Mouse (Mus musculus) MEL (cell line): ENCODE data around the gene Cux1. TPM values are rescaled to one million over a fixed set of nuclear protein-coding genes. Genes with fewer than 3 reads are reported as not detected.

Source experiments
- DNase-seq: peaks from one replicate; pipeline ENCODE4 v3.0.0; 2011; ENCODE audit warnings: low read depth, low spot score
- H3K27ac ChIP-seq: 2 replicates; pipeline ENCODE4 v1.5.1; 2012; ENCODE audit warnings: low read depth, mild to moderate bottlenecking, control low read depth, low read length, moderate library complexity; ENCODE audit not compliant: control insufficient read depth
- H3K27me3 ChIP-seq, 2 experiments: fragments of 150-350 bp in 1 of 2; sonication (generic) in 1 of 2; 2 replicates each; pipeline ENCODE4 v1.6.1; 2012; ENCODE audit warnings: low read length in 2 of 2, mild to moderate bottlenecking in 2 of 2, improper control_type of control experiment in 1 of 2, moderate library complexity in 1 of 2; ENCODE audit not compliant: insufficient read depth in 2 of 2, control insufficient read depth in 1 of 2
- H3K36me3 ChIP-seq, 2 experiments: 2 replicates each; pipeline ENCODE4 v1.6.1; 2012 to 2014; ENCODE audit warnings: low read length in 2 of 2, improper control_type of control experiment in 1 of 2, inconsistent platforms in 1 of 2, mild to moderate bottlenecking in 1 of 2; ENCODE audit not compliant: insufficient read depth in 2 of 2, control insufficient read depth in 1 of 2
- H3K4me1 ChIP-seq, 2 experiments: fragments of 150-350 bp in 1 of 2; sonication (generic) in 1 of 2; 2 replicates each; pipeline ENCODE4 v1.6.1; 2012; ENCODE audit warnings: low read length in 2 of 2, improper control_type of control experiment in 1 of 2, mild to moderate bottlenecking in 1 of 2; ENCODE audit not compliant: insufficient read depth in 2 of 2, control insufficient read depth in 1 of 2
- H3K4me3 ChIP-seq, 2 experiments: fragments of 150-350 bp in 1 of 2; sonication (generic) in 1 of 2; 2 replicates each; pipeline ENCODE4 v1.5.1; 2012; ENCODE audit warnings: low read depth in 2 of 2, low read length in 2 of 2, mild to moderate bottlenecking in 2 of 2, moderate library complexity in 2 of 2, control low read depth in 1 of 2, improper control_type of control experiment in 1 of 2; ENCODE audit not compliant: control insufficient read depth in 1 of 2, insufficient read depth in 1 of 2
- H3K79me2 ChIP-seq: 2 replicates; pipeline ENCODE4 v1.6.1; 2012; ENCODE audit warnings: mild to moderate bottlenecking, low read length, moderate library complexity; ENCODE audit not compliant: control insufficient read depth, poor library complexity, insufficient read depth
- H3K9ac ChIP-seq: 2 replicates; pipeline ENCODE4 v1.6.1; 2012; ENCODE audit warnings: low read depth, mild to moderate bottlenecking, control low read depth, low read length, moderate library complexity; ENCODE audit not compliant: control insufficient read depth, poor library complexity, severe bottlenecking
- H3K9me3 ChIP-seq: fragments of 150-350 bp; sonication (generic); replicated peaks from 2 replicates; pipeline ENCODE4 v1.6.1; 2012; ENCODE audit warnings: mild to moderate bottlenecking, low read length, improper control_type of control experiment, moderate library complexity; ENCODE audit not compliant: insufficient read depth
- CHD1 ChIP-seq: IDR thresholded peaks from 2 replicates; pipeline ENCODE4 v1.6.1; 2012; ENCODE audit warnings: low read depth, mild to moderate bottlenecking, inconsistent platforms, low read length, improper control_type of control experiment
- CHD2 ChIP-seq: IDR thresholded peaks from 2 replicates; pipeline ENCODE4 v1.6.1; 2011; ENCODE audit warnings: low read length, improper control_type of control experiment
- CTCF ChIP-seq, 3 experiments: IDR thresholded peaks in 2 of 3; conservative IDR thresholded peaks in 1 of 3; 2 replicates each; pipeline ENCODE4 v1.5.1; 2011 to 2012; ENCODE audit warnings: low read length in 3 of 3, low read depth in 2 of 3, mild to moderate bottlenecking in 2 of 3, improper control_type of control experiment in 1 of 3, inconsistent platforms in 1 of 3, mixed read lengths in 1 of 3, moderate library complexity in 1 of 3; ENCODE audit not compliant: control insufficient read depth in 1 of 3, insufficient read depth in 1 of 3, poor library complexity in 1 of 3, severe bottlenecking in 1 of 3
- ELF1 ChIP-seq: IDR thresholded peaks from 2 replicates; pipeline ENCODE4 v1.6.1; 2014; ENCODE audit warnings: low read depth, mild to moderate bottlenecking, inconsistent platforms, low read length, improper control_type of control experiment, moderate library complexity
- EP300 ChIP-seq, 2 experiments: IDR thresholded peaks; 2 replicates each; pipeline ENCODE4 v1.6.1; 2011; ENCODE audit warnings: improper control_type of control experiment in 2 of 2, low read length in 2 of 2, low read depth in 1 of 2, mild to moderate bottlenecking in 1 of 2
- GABPA ChIP-seq: IDR thresholded peaks from 2 replicates; pipeline ENCODE4 v1.6.1; 2012; ENCODE audit warnings: low read depth, mild to moderate bottlenecking, inconsistent platforms, low read length, improper control_type of control experiment, moderate library complexity
- GATA1 ChIP-seq: IDR thresholded peaks from 2 replicates; pipeline ENCODE4 v1.6.1; 2011; ENCODE audit warnings: low read depth, low read length, improper control_type of control experiment
- HCFC1 ChIP-seq: IDR thresholded peaks from 2 replicates; pipeline ENCODE4 v1.6.1; 2012; ENCODE audit warnings: low read depth, mild to moderate bottlenecking, inconsistent platforms, low read length, improper control_type of control experiment, moderate library complexity
- JUND ChIP-seq: IDR thresholded peaks from 2 replicates; pipeline ENCODE4 v1.6.1; 2011; ENCODE audit warnings: low read depth, mild to moderate bottlenecking, improper control_type of control experiment, low read length
- KAT2A ChIP-seq: conservative IDR thresholded peaks from 2 replicates; pipeline ENCODE4 v1.6.1; 2012; ENCODE audit warnings: low read depth, low read length, improper control_type of control experiment, inconsistent platforms
- MAX ChIP-seq: IDR thresholded peaks from 2 replicates; pipeline ENCODE4 v1.6.1; 2011; ENCODE audit warnings: low read length, improper control_type of control experiment
- MEF2A ChIP-seq: IDR thresholded peaks from 2 replicates; pipeline ENCODE4 v1.6.1; 2014; ENCODE audit warnings: low read depth, mild to moderate bottlenecking, inconsistent platforms, low read length, improper control_type of control experiment; ENCODE audit not compliant: poor library complexity, insufficient replicate concordance, severe bottlenecking; ENCODE audit errors: extremely low read depth
- MXI1 ChIP-seq: IDR thresholded peaks from 2 replicates; pipeline ENCODE4 v1.6.1; 2011; ENCODE audit warnings: mild to moderate bottlenecking, low read depth, low read length, improper control_type of control experiment
- NELFE ChIP-seq: IDR thresholded peaks from 2 replicates; pipeline ENCODE4 v1.6.1; 2011; ENCODE audit warnings: low read depth, low read length, improper control_type of control experiment
- POLR2A ChIP-seq, 2 experiments: IDR thresholded peaks; 2 replicates each; pipeline ENCODE4 v1.6.1; 2011 to 2012; ENCODE audit warnings: low read length in 2 of 2, mild to moderate bottlenecking in 2 of 2, control low read depth in 1 of 2, improper control_type of control experiment in 1 of 2, low read depth in 1 of 2, moderate library complexity in 1 of 2; ENCODE audit not compliant: control insufficient read depth in 1 of 2, insufficient read depth in 1 of 2, poor library complexity in 1 of 2
- POLR2AphosphoS5 ChIP-seq: IDR thresholded peaks from 2 replicates; pipeline ENCODE4 v1.6.1; 2012; ENCODE audit warnings: low read depth, borderline replicate concordance, mild to moderate bottlenecking, inconsistent platforms, low read length, moderate library complexity, mixed read lengths
- RCOR1 ChIP-seq: IDR thresholded peaks from 2 replicates; pipeline ENCODE4 v1.6.1; 2012; ENCODE audit warnings: low read depth, mild to moderate bottlenecking, inconsistent platforms, low read length, improper control_type of control experiment
- SIN3A ChIP-seq: IDR thresholded peaks from 2 replicates; pipeline ENCODE4 v1.6.1; 2012; ENCODE audit warnings: low read length, improper control_type of control experiment, inconsistent platforms
- SMC3 ChIP-seq: IDR thresholded peaks from 2 replicates; pipeline ENCODE4 v1.6.1; 2011; ENCODE audit warnings: low read depth, low read length, improper control_type of control experiment
- TBP ChIP-seq: IDR thresholded peaks from 2 replicates; pipeline ENCODE4 v1.8.0; 2011; ENCODE audit warnings: low read depth, low read length, improper control_type of control experiment
- TCF12 ChIP-seq: IDR thresholded peaks from 2 replicates; pipeline ENCODE4 v1.6.1; 2014; ENCODE audit warnings: low read depth, mild to moderate bottlenecking, inconsistent platforms, low read length, improper control_type of control experiment, moderate library complexity
- UBTF ChIP-seq: IDR thresholded peaks from 2 replicates; pipeline ENCODE4 v1.6.1; 2012; ENCODE audit warnings: low read depth, mild to moderate bottlenecking, inconsistent platforms, low read length, improper control_type of control experiment, moderate library complexity, borderline replicate concordance; ENCODE audit not compliant: insufficient read depth
- USF1 ChIP-seq: IDR thresholded peaks from 2 replicates; pipeline ENCODE4 v1.6.1; 2014; ENCODE audit warnings: low read depth, mild to moderate bottlenecking, inconsistent platforms, low read length, improper control_type of control experiment, moderate library complexity
- ZKSCAN1 ChIP-seq: IDR thresholded peaks from 2 replicates; pipeline ENCODE4 v1.6.1; 2012; ENCODE audit warnings: low read depth, mild to moderate bottlenecking, inconsistent platforms, low read length, improper control_type of control experiment, moderate library complexity
- ZMIZ1 ChIP-seq: IDR thresholded peaks from 2 replicates; pipeline ENCODE4 v1.6.1; 2012; ENCODE audit warnings: low read depth, mild to moderate bottlenecking, inconsistent platforms, low read length, improper control_type of control experiment, moderate library complexity
- ZNF384 ChIP-seq: IDR thresholded peaks from 2 replicates; pipeline ENCODE4 v1.6.1; 2012; ENCODE audit warnings: low read depth, mild to moderate bottlenecking, inconsistent platforms, low read length, improper control_type of control experiment
- polyA plus RNA-seq, 2 experiments: library from polyadenylated mRNA; stranded (reverse) in 1 of 2; unstranded in 1 of 2; fragments of >175 nt in 1 of 2; fragments of >200 nt in 1 of 2; gene quantifications; 2 replicates each; pipeline versions ENCODE4 v1.2.1 to v1.2.4; 2012; ENCODE audit warnings: low replicate concordance in 2 of 2, low read depth in 1 of 2; ENCODE audit not compliant: insufficient read length in 2 of 2, insufficient read depth in 1 of 2, missing spikeins in 1 of 2
- total RNA-seq: library from RNA; depleted of rRNA; stranded (reverse); fragments of 300-350 nt; gene quantifications from 2 replicates; pipeline ENCODE4 v1.2.3, GENCODE M21; 2012

Cux1 gene
- total and polyA plus RNA-seq, 3 experiments = 71.1 to 104 TPM; not detected in 1

GRCm38 (mm10) chr5:136199526-136199925 is 367.8 kb downstream of the Cux1 start:
- no peaks in the 10 kb centered on the region for H3K27me3 ChIP-seq
- peak overlapping the region; percentile 74 to 100 for H3K4me3 ChIP-seq
- TF ChIP-seq NELFE (no peak), SMC3 (no peak; the same call in 1 of the 2 replicates), CHD1 (0 out of 2 replicates have a peak, but pooled peaks have one; percentile 37), MEF2A (no peak), EP300 (IDR thresholded peaks at IDR 0.05; ENCODE audit: low read depth in 1 of 2, low read length in 2 of 2) (0 out of 4 replicates have a peak, but pooled peaks of 1 of the 2 experiments have one; percentile 5), TCF12 (no peak), MXI1 (no peak; the same call in 1 of the 2 replicates), ZKSCAN1 (no peak), UBTF (no peak), POLR2A (IDR thresholded peaks at IDR 0.05; ENCODE audit: control insufficient read depth in 1 of 2, insufficient read depth in 1 of 2, low read depth in 1 of 2, low read length in 2 of 2, poor library complexity in 1 of 2) (no peak), GATA1 (no peak), CTCF (IDR thresholded peaks at IDR 0.05 in 2 of 3, conservative IDR thresholded peaks at IDR 0.05 in 1 of 3; ENCODE audit: control insufficient read depth in 1 of 3, insufficient read depth in 1 of 3, low read depth in 2 of 3, low read length in 3 of 3, poor library complexity in 1 of 3, severe bottlenecking in 1 of 3) (peak in 2 of 3 experiments; percentile 29 to 55; a peak in 3 of 6 replicates), ZNF384 (peak; percentile 47; the same call in 1 of the 2 replicates), HCFC1 (0 out of 2 replicates have a peak, but pooled peaks have one; percentile 23)
- H3K9me3 ChIP-seq = no peaks in the 10 kb centered on the region
- H3K27ac ChIP-seq = peak overlapping the region; percentile 41; the same call in 1 of the 2 replicates
- H3K36me3 ChIP-seq = peaks cover 8 to 9% of the 10 kb centered on the region in 2 experiments
- H3K9ac ChIP-seq = peak overlapping the region; percentile 74
- H3K4me1 ChIP-seq = peaks cover 0 to 7% of the 10 kb centered on the region in 2 experiments; a peak in 3 of 4 replicates
- peaks cover 14% of the 10 kb centered on the region for H3K79me2 ChIP-seq
- DNase-seq = peak; percentile 74

GRCm38 (mm10) chr5:136198474-136199391 is 368.6 kb downstream of the Cux1 start, which contains the start of gene Prkrip1:
Gene Prkrip1, minus strand, starts transcription at chr5:136198963.
- H3K79me2 ChIP-seq = peaks cover 14% of the 10 kb centered on the region
- H3K9ac ChIP-seq = peak within 1 kb of the TSS; percentile 97
- H3K27ac ChIP-seq = peak within 1 kb of the TSS; percentile 88
- no peaks in the 10 kb centered on the region for H3K9me3 ChIP-seq
- H3K4me3 ChIP-seq = peak within 1 kb of the TSS; percentile 93 to 100
- H3K4me1 ChIP-seq = peaks cover 0 to 7% of the 10 kb centered on the region in 2 experiments; a peak in 3 of 4 replicates
- peaks cover 9 to 11% of the 10 kb centered on the region in 2 experiments for H3K36me3 ChIP-seq
- DNase-seq = peak; percentile 98
- no peaks in the 10 kb centered on the region for H3K27me3 ChIP-seq
- TF ChIP-seq POLR2A (IDR thresholded peaks at IDR 0.05; ENCODE audit: control insufficient read depth in 1 of 2, insufficient read depth in 1 of 2, low read depth in 1 of 2, low read length in 2 of 2, poor library complexity in 1 of 2) (peak; percentile 61 to 84), EP300 (IDR thresholded peaks at IDR 0.05; ENCODE audit: low read depth in 1 of 2, low read length in 2 of 2) (peak in 1 of 2 experiments; percentile 21; a peak in 2 of 4 replicates), CHD2 (peak; percentile 58), KAT2A (peak; percentile 77), RCOR1 (peak; percentile 89), POLR2AphosphoS5 (no peak), MEF2A (0 out of 2 replicates have a peak, but pooled peaks have one; percentile 16), SIN3A (peak; percentile 93), ZMIZ1 (peak; percentile 87; the same call in 1 of the 2 replicates), MAX (peak; percentile 66), USF1 (peak; percentile 15; the same call in 1 of the 2 replicates), GABPA (no peak), SMC3 (no peak), MXI1 (peak; percentile 85), ELF1 (peak; percentile 63; the same call in 1 of the 2 replicates), TBP (peak; percentile 59; the same call in 1 of the 2 replicates), CTCF (IDR thresholded peaks at IDR 0.05 in 2 of 3, conservative IDR thresholded peaks at IDR 0.05 in 1 of 3; ENCODE audit: control insufficient read depth in 1 of 3, insufficient read depth in 1 of 3, low read depth in 2 of 3, low read length in 3 of 3, poor library complexity in 1 of 3, severe bottlenecking in 1 of 3) (no peak), JUND (no peak)
